Mouse (Mus musculus) cortical plate, adult 2 months (tissue): ENCODE data around the gene Zbtb45.

Experiments
- CTCF ChIP-seq: fragments of 200-500 bp; IDR thresholded peaks from 2 replicates; pipeline ENCODE4 v1.5.1; 2011; ENCODE audit warnings: mild to moderate bottlenecking, control low read depth, low read length; ENCODE audit not compliant: insufficient read depth; ENCODE audit errors: extremely low read depth
- POLR2A ChIP-seq: fragments of 200-500 bp; IDR thresholded peaks from 2 replicates; pipeline ENCODE4 v1.6.1; 2011; ENCODE audit warnings: mild to moderate bottlenecking, low read length, control low read depth; ENCODE audit not compliant: insufficient read depth; ENCODE audit errors: extremely low read depth

- TF ChIP-seq POLR2A, result no peak
- no peak for TF ChIP-seq CTCF
Measured at GRCm38 (mm10) chr7:13042511-13042910, 32.7 kb upstream of the Zbtb45 start.
